Mouse (Mus musculus): ENCODE results near the gene Asb6. TPM values are rescaled to one million over a fixed set of nuclear protein-coding genes. Genes with fewer than 3 reads are reported as not detected.

Gene Asb6
- polyA plus RNA-seq, 1 experiment from 2014 or later, result 24.2 TPM

DNA sequence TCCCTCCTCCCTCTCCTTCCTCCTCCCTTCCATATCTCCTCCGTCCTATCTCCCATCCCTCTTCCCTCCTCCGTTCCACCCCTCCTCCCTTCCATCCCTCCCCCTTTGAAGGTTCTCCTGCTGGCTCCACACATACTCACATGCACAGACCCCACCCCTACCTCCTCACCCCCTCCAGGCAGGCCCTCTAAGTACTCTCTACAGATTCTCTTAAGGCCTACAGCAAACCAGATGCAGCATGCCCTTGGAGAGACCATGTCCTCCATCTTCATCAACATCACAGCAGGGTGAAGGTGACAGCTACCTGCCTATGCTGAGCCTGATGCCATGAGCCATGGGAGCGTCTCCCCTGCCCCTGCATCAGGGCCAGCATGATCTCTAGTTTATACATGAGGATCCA is 52.9 kb downstream of the Asb6 start:
- ATAC-seq (ENCODE audit: insufficient number of reproducible peaks, low FRiP score), result no peak

DNA sequence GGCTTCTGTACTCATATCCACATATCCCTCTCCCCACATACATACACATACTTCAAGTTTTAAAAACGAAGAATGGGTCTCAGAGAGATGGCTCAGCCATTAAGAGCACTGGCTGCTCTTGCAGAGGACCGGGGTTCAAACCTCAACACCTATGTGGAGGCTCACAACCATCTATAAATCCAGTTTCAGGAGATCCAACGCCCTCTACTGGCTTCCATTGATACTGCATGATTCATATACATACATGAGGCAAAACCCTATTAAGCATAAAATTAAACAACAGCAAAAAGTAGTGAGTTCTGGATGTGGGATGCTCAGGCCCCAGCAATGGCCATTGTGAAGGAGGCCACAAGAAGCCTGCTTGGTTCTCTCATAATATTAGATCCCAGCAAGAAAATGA is 54.2 kb downstream of the Asb6 start:
- H3K9me3 ChIP-seq (replicated peaks), result no peaks in the 10 kb centered on the region
- WGBS, result 53% methylated on average over 3 of the region's 3 CpGs
- no peak for ATAC-seq (ENCODE audit: insufficient number of reproducible peaks, low FRiP score)

More for the DNA sequence above, 52.9 kb downstream of the Asb6 start:
- WGBS, result 58% methylated on average over 3 of the region's 3 CpGs
- Histone ChIP-seq H3K4me3 (no peak overlapping the region), H3K4me2 (no peak overlapping the region), H3K27ac (ENCODE audit: poor library complexity, severe bottlenecking) (no peak overlapping the region), H3K36me3 (no peaks in the 10 kb centered on the region), H3K27me3 (replicated peaks) (no peaks in the 10 kb centered on the region), H3K9ac (no peak overlapping the region), H3K4me1 (replicated peaks) (peaks cover 34% of the 10 kb centered on the region), H3K9me3 (replicated peaks) (no peaks in the 10 kb centered on the region)

DNA sequence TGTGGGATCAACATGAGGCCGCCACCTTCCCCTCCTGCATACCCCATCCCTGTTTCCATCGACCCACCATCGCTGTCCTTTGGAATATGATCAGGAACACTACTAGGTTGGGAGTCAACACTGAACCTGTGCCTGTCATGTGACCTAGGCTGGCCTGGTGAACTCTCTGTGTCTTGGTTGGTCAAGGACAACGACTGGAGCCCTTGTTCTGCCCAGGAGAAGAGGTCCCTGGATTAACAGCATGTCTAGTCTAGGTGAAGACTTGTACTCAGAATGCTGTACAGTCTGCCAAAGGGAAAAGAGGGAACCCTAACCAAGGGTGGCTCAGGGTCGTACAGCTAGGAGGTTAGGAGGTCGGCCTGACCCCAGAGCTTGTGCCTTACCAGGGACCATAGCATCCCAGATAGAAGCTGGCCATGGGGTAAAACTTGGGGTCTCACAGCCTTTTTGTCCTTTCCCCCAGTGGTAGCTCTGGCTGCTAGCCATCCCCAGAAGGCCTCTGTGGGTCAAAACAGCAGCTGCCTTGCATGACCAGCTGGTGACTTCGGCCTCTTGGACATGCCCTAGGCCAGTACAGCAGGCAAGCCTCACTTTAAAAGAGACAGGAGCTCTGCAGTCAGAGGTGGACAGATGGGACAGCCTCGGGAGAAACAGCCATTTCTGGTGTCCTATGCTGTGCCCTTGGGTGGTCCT is 56.7 kb downstream of the Asb6 start:
- H3K9me3 ChIP-seq (replicated peaks), result no peaks in the 10 kb centered on the region
- H3K36me3 ChIP-seq, result no peaks in the 10 kb centered on the region
- peak overlapping the region; percentile 84 for H3K4me2 ChIP-seq
- H3K9ac ChIP-seq, result no peak overlapping the region
- H3K4me3 ChIP-seq, result no peak overlapping the region
- peaks cover 38% of the 10 kb centered on the region for H3K4me1 ChIP-seq (replicated peaks)
- H3K27ac ChIP-seq (ENCODE audit: poor library complexity, severe bottlenecking), result peak overlapping the region; percentile 93
- H3K27me3 ChIP-seq (replicated peaks), result no peaks in the 10 kb centered on the region
- 76% methylated on average over 8 of the region's 8 CpGs for WGBS
- 0 out of 2 replicates have a peak, but pooled peaks have one; percentile 1 for ATAC-seq (ENCODE audit: insufficient number of reproducible peaks, low FRiP score)

More for the DNA sequence above, 54.2 kb downstream of the Asb6 start:
- Histone ChIP-seq H3K27me3 (replicated peaks) (no peaks in the 10 kb centered on the region), H3K4me1 (replicated peaks) (peaks cover 46% of the 10 kb centered on the region), H3K4me2 (no peak overlapping the region), H3K36me3 (no peaks in the 10 kb centered on the region), H3K4me3 (no peak overlapping the region), H3K27ac (ENCODE audit: poor library complexity, severe bottlenecking) (no peak overlapping the region), H3K9ac (no peak overlapping the region)

Other genes starting within 250 kb of the Asb6 start
- gene Cstad, start 235.3 kb downstream of the Asb6 start, polyA plus RNA-seq (2016; fragmentation: Nextera tagmentation; extraction: Ambion mirVana), result 1.4 and 2.0 TPM in 2 replicates
- 1.0 and 2.2 TPM in 2 replicates for gene 1700001O22Rik, start 26.7 kb downstream of the Asb6 start, polyA plus RNA-seq (2016; fragmentation: Nextera tagmentation; extraction: Ambion mirVana)
- gene Ntmt1, start 22.5 kb downstream of the Asb6 start, polyA plus RNA-seq (2016; fragmentation: Nextera tagmentation; extraction: Ambion mirVana), result 77.2 and 78.8 TPM in 2 replicates
- gene Prrx2, start 4.6 kb upstream of the Asb6 start, polyA plus RNA-seq (2016; fragmentation: Nextera tagmentation; extraction: Ambion mirVana), result 58.8 and 63.9 TPM in 2 replicates
- gene Ptges, start 99.5 kb upstream of the Asb6 start, polyA plus RNA-seq (2016; fragmentation: Nextera tagmentation; extraction: Ambion mirVana), result 2.3 and 4.3 TPM in 2 replicates
- gene Tor1b, start 122.6 kb upstream of the Asb6 start, polyA plus RNA-seq (2016; fragmentation: Nextera tagmentation; extraction: Ambion mirVana), result 25.1 and 25.8 TPM in 2 replicates
- gene Tor1a, start 137.6 kb upstream of the Asb6 start, polyA plus RNA-seq (2016; fragmentation: Nextera tagmentation; extraction: Ambion mirVana), result 56.4 TPM in 2 replicates
- 33.8 and 35.5 TPM in 2 replicates for gene BC005624, start 151.9 kb upstream of the Asb6 start, polyA plus RNA-seq (2016; fragmentation: Nextera tagmentation; extraction: Ambion mirVana)
- gene Usp20, start 151.9 kb upstream of the Asb6 start, polyA plus RNA-seq (2016; fragmentation: Nextera tagmentation; extraction: Ambion mirVana), result 27.4 and 27.9 TPM in 2 replicates